Mouse (Mus musculus): ENCODE data around the gene Wdfy4. TPM values are rescaled to one million over a fixed set of nuclear protein-coding genes. Genes with fewer than 3 reads are reported as not detected.

Gene Wdfy4
- polyA plus RNA-seq (2021; fragmentation: Nextera tagmentation): 0.16 and 0.38 TPM in 2 replicates
- long read RNA-seq, experiment 1, partial matches to known transcripts: 1 of 1 reads
- long read RNA-seq, experiment 1, other reads (novel, unspliced or antisense): 0 of 1 reads
- long read RNA-seq, experiment 2, partial matches to known transcripts: 0 of 1 reads
- long read RNA-seq, experiment 2, other reads (novel, unspliced or antisense): 1 of 1 reads

GRCm38 (mm10) chr14:33185068-33185800 is at the start of gene Wdfy4:
Wdfy4 (minus strand) TSS chr14:33185508.

GRCm38 (mm10) chr14:33213823-33214766 is 28.8 kb upstream of the Wdfy4 start, which contains the start of gene Arhgap22:
Arhgap22 (plus strand) TSS chr14:33214026.

GRCm38 (mm10) chr14:32991082-32991481 is 194.2 kb downstream of the Wdfy4 start, which contains the start of gene Lrrc18:
Lrrc18 (plus strand) TSS chr14:32991382.

Other genes starting within 250 kb of the Wdfy4 start
- gene Lrrc18, start 194.1 kb downstream of the Wdfy4 start, polyA plus RNA-seq (2021; fragmentation: Nextera tagmentation): 0.58 and 1.0 TPM in 2 replicates
- 2.4 and 2.7 TPM in 2 replicates for gene Arhgap22, start 28.5 kb upstream of the Wdfy4 start, polyA plus RNA-seq (2021; fragmentation: Nextera tagmentation)

Measured in layer of hippocampus, adult 6 months (tissue).